Mouse (Mus musculus): ENCODE results near the gene Cpeb4.

Cpeb4 gene

DNA sequence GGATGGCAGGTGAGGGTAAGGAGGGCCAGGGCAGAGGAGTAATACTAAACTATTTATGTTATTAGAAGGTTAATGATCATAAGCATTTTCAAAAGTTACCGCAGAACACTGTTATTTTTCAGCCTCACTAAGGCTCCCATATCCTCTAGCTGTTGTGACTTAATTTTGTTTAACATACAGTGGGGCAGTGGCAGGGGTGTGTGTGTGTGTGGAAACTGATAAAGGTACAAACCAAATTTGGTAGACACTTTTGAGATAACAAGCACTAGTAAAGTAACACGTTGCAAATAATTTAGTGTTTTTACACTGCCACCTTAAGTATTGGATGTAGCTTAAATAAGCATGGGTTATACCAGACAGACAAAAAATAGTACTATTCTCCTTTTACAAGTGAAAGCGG, 24.9 kb downstream of the Cpeb4 start:
- DNase-seq (ENCODE audit: low spot score in 2 of 2): no peak

GRCm38 (mm10) chr11:31899166-31899565, 27.2 kb downstream of the Cpeb4 start:
- no peak for DNase-seq (ENCODE audit: low spot score in 2 of 2)

- DNase-seq (ENCODE audit: low spot score in 2 of 2): no peak
These were observed 28.7 kb downstream of the Cpeb4 start for GRCm38 (mm10) chr11:31900736-31901135.

- no peak for DNase-seq (ENCODE audit: low spot score in 2 of 2)
These were observed 30.4 kb downstream of the Cpeb4 start for GRCm38 (mm10) chr11:31902251-31903001.

DNA sequence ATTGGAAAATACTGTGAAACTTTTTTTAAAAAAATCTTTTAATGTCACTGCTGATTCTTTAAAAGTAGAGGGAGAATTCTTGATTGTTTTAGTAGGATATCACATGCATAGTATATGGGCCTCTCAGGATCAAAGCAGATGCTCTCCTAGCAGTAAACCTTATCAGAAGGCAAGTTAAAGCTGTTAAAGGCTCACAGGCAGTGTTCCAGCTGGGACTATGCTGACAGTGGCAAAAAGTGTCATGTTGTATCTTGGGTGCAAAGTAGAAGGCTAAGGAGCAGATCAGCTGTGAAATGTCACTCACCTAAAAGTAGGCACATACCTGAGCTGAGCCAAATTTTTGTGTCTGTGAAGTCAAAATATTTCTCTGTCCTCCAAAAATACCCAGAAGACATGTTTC, 34.5 kb downstream of the Cpeb4 start:
- no peak for DNase-seq (ENCODE audit: low spot score in 2 of 2)

DNA sequence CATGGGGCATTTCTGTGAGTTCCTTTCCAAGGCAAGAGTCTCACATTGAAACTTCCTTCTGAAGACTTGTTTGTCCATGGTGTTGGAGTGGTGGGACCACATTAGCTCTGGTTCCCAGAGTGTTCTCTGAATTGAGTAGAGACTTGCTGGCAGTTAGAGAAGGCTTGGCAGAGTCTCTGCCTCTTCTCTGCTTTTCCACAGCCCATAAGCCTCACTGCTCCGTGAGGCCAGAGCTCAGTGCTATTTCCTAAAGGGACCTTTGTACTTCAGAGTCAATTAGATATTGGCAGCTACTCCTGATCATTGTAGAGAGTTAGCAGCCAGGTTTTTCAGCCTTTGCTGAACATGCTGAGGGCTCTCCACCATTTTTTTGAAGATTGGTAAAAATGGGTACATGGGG, 35.6 kb downstream of the Cpeb4 start:
- DNase-seq (ENCODE audit: low spot score in 2 of 2): no peak

- no peak for DNase-seq (ENCODE audit: low spot score in 2 of 2)
These were observed 40.9 kb downstream of the Cpeb4 start for GRCm38 (mm10) chr11:31912958-31913357.

DNA sequence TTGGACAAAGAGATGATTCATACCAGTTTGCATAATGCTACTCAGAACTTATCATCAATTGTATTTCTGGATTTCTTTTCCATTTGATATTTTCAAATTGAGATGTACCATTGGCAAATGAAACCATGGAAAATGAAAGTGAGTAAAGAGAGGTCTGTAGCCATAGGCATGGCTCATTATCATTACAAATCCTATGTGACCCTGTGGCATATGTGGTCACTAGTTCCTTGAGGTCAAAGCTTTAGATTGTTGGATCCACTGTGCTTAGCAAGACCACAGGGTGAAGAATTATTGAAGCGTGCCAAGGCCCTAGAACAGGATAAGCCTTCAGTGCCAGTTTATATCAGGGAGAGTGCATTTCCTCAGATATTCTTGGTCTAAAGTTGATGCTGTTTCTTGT, 45.8 kb downstream of the Cpeb4 start:
- no peak for DNase-seq (ENCODE audit: low spot score in 2 of 2)

DNA sequence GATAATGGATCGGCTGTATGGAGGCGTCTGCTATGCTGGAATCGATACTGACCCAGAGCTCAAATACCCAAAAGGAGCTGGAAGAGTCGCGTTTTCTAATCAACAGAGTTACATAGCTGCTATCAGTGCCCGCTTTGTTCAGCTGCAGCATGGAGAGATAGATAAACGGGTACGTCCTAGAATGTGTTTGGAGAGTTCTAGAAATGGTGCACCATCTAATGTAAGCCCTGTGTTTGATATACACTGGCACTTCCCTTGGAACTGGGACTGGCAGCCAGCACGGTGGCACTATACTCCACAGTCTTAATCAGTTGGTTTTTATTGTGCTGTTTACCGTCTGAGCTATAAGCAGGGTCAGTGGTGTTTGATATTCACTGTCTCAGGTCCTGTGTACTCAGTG, 58.0 kb downstream of the Cpeb4 start:
- DNase-seq (ENCODE audit: low spot score in 2 of 2): no peak

DNA sequence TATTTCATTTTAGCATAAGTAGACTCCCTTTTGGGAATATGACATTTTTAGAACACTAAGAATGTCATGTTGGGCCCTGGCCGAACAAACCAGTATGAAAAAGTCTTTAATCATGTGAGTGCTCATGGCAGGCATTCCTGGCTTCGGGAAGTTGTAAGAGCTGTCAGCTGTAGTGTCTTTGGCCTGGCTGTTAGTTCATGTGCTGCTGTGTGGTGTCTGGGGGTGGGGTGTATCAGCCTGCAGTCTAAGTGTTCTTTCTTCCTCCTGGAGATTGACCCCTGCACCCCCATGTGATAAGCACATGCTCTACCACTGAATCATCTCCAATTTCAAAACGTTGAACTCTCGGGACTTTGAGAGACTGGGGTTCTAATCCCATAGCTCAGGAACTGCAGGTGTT, 63.6 kb downstream of the Cpeb4 start:
- DNase-seq (ENCODE audit: low spot score in 2 of 2): no peak

GRCm38 (mm10) chr11:31936910-31937525, 65.0 kb downstream of the Cpeb4 start:
- peak in 1 of 2 experiments; percentile 30 for DNase-seq (ENCODE audit: low spot score in 2 of 2)

DNA sequence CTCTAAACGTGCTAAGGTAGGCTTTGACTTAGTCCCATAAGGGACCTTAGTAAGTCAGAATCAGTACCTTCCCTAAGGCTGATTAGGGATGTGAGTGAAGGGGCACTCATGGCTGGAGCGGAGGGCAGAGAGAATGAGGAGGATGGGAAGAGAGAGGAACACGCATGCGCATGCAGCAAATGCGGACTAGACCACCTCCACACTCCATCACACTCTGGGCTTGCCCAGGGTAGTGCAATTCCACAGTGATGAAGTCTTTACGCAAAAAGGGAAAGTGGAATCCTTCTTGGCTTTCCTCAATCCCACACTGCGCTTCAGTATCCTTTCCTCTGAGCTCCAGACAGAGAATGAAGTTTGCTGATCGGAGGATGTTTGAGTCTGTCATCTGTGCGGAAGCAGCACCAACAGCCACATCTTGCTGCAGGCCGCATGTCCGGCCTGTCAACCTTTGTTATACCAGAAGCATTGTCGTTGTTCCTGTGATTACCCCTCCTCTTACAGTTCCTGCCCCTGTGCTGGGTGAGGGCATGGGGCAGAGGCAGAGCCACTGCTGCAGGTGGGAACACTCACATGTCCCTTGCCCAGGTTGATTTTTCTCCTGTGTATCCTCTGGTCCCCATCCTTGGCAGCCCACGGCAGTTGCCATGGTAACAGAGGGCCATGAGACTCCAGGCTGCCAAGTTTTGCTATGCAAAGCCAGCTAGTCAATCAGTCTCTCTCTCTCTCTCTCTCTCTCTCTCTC, 69.1 kb downstream of the Cpeb4 start:
- peak in 1 of 2 experiments; percentile 80 for DNase-seq (ENCODE audit: low spot score in 2 of 2)

DNA sequence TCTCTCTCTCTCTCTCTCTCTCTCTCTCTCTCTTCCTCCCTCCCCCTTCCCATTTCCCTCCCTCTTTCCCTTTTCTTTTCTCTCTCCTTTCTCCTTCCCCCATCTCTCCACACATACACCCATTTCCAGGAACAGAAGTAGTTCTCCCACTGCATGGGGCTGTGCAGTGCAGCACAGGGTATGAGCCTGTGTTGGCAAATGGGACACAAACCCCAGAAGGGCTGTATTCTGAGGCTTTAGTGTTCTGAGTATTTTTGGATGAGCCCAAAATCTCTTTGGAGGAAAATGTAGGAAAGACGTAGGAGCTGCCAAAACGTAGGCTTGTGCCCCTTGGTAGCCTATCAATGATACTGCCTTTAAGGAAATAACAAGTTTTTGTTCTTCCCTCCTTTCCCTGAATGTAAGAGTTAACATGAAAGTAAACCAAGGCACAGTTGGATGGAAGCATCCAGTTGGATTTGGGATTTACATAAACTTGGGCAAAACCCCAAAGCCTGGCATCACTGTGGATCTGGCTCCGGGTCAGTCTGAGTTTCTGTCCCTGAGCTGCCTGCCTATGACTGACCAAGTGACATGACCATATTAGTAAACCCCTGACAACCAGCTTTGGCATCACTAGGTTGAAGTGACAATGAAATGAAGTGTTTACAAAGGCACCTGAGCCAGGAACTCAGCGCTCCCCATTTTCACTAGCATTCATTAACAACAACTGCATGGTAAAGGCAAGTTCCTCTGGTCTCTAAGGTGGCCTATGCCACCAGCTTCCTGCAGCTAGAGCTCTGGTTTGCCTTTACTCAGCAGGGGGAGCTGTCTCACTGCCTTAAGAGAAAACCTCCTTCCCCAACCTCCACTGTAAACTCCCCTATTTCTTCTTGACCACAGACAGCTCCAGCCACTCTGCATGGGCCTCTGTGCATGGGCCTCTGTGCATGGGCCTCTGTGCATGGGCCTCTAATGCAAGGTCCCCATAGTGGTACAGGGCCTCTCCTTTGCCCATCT, 69.9 kb downstream of the Cpeb4 start:
- DNase-seq (ENCODE audit: low spot score in 2 of 2): peak in 1 of 2 experiments; percentile 33

GRCm38 (mm10) chr11:31945471-31945870, 73.5 kb downstream of the Cpeb4 start:
- DNase-seq (ENCODE audit: low spot score in 2 of 2): no peak

GRCm38 (mm10) chr11:31948462-31949330, 76.7 kb downstream of the Cpeb4 start:
- DNase-seq (ENCODE audit: low spot score in 2 of 2): peak in 1 of 2 experiments; percentile 33

- peak in 1 of 2 experiments; percentile 87 for DNase-seq (ENCODE audit: low spot score in 2 of 2)
These were observed 77.3 kb downstream of the Cpeb4 start for GRCm38 (mm10) chr11:31949331-31949785.

- no peak for DNase-seq (ENCODE audit: low spot score in 2 of 2)
These were observed 88.1 kb downstream of the Cpeb4 start for GRCm38 (mm10) chr11:31960071-31960470.

DNA sequence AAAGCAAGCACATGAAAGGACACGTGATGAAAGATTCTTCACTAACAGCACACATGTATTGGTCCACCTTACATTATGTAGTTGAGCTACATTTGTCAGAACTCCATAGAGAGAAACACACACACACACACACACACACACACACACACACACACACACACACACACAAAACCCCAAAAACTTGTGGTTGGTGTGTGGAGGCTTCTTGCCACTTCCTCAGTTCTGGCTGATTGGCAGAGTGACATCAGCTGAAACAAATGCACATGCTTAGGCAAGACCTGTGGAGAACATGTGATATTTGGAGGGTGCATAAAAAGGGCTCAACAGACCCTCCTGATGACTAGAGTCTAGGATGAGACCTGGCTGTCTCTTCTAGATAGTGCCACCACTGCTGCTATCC, 92.0 kb downstream of the Cpeb4 start:
- DNase-seq (ENCODE audit: low spot score in 2 of 2): no peak

DNA sequence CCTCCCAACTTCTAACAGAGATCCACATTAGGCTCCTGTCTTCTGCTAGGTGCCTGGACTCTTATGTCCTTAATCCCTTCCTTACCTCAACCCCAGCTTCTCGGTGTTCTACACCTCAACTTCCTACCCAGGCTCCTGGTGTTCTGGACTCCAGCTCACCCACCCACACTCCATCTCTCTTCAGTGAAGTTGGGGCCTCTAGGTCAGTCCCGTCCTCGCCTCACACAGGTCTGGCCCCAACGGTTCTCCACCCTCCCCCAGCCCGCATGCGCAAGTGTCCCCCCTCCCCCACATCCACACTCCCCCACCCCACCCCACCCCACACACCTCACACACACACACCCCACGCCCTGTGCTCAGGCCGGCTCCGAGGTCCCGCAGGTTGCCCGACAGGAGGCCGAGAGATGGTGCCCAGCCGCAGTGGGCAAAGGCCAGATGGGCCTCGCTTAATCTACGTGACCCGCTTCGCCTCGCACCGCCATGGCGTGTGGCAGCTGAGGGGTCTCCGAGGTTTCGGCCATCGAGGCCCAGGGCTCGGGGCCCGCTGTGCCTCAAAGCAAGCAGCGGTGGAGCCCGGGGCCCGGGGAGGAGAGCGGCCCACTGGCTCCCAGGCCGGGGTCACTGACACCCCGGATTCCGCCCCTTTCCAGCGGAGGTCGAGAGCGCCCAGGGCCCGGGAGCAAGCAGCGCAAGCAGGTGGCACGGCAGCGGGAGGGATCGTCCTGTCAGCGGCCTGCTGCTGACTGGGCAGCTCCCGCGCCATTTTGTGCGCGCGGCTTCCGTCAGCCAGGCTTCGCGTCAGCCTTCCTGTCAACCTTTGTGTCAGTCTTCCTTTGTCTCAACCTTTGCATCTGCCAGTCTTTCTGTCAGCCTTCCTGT, 93.5 kb downstream of the Cpeb4 start, which contains the start of gene 4930524B15Rik:
TSS of gene 4930524B15Rik (plus strand) at position 337 of the 879 bp plus-strand sequence.
- DNase-seq (ENCODE audit: low spot score in 2 of 2): no peak
